Mouse (Mus musculus): ENCODE data around the gene Gm26965.

DNA sequence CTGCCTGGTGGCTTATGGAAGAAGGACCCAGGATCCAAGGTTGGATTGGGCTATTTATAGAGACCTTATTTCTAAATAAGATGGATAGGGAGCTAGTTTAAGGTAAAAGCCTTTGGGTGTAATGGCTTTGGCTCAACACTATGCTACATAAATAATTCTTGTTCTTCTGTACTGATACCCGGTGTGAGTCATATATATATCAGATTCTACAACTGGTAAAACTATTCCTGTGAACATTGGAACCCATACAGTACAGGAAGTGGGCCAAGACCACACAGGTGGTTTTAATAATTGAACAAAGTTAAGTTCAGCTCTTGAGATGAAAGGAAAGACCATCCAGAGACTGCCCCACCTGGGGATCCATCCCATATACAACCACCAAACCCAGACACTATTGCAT lies 25.0 kb downstream of the Gm26965 start:
- TF ChIP-seq CTCF (IDR thresholded peaks at IDR 0.05; ENCODE audit: low read depth) (no peak), EP300 (optimal IDR thresholded peaks at IDR 0.05) (no peak)
